Mouse (Mus musculus) liver, adult 2 months (tissue): ENCODE measurements around the gene Slc10a7.

Experiments used
- CTCF ChIP-seq: fragments of 200-500 bp; IDR thresholded peaks from 2 replicates; pipeline ENCODE4 v1.5.1; 2011; ENCODE audit warnings: low read depth, low read length, control low read depth
- POLR2A ChIP-seq: fragments of 200-500 bp; IDR thresholded peaks from 2 replicates; pipeline ENCODE4 v1.6.1; 2011; ENCODE audit warnings: low read length, control low read depth; ENCODE audit not compliant: insufficient read depth; ENCODE audit errors: extremely low read depth

GRCm38 (mm10) chr8:78741496-78741895, 232.3 kb downstream of the Slc10a7 start:
- no peak for TF ChIP-seq CTCF
- TF ChIP-seq POLR2A, result no peak
